Mouse (Mus musculus) forebrain, embryonic 13.5 days (tissue): ENCODE measurements at regions not wholly inside any gene's neighbourhood (a gene's known extent, or its start where the extent isn't known, plus 50 kb on each side); places are given as distances from the start of the nearest gene placed in this dataset.
A peak's percentile ranks its signal among the peaks of the same experiment; 100 is the strongest.
"Not testable (repeated sequence)": the region's sequence is repeated elsewhere in the genome, so short reads cannot be mapped to it uniquely, and the experiment has no call there.

Experiments
- ATAC-seq: fragments of 200-750 bp; cut with Nextera tagmentation; 2 replicates; pipeline ENCODE4 v1.8.0; 2017
- H3K27ac ChIP-seq: fragments of 300-500 bp; sonication (generic); 2 replicates; pipeline ENCODE4 v1.5.1; 2015; ENCODE audit warnings: inconsistent platforms, mild to moderate bottlenecking, moderate library complexity
- H3K27me3 ChIP-seq: fragments of 300-500 bp; sonication (generic); 2 replicates; pipeline ENCODE4 v1.6.1; 2015; ENCODE audit warnings: mild to moderate bottlenecking, inconsistent platforms
- H3K36me3 ChIP-seq: fragments of 300-500 bp; sonication (generic); 2 replicates; pipeline ENCODE4 v1.6.1; 2015; ENCODE audit warnings: mild to moderate bottlenecking, inconsistent platforms; ENCODE audit not compliant: poor library complexity, severe bottlenecking
- H3K4me1 ChIP-seq: fragments of 300-500 bp; sonication (generic); 2 replicates; pipeline ENCODE4 v1.6.1; 2015; ENCODE audit warnings: inconsistent platforms
- H3K4me2 ChIP-seq: fragments of 300-500 bp; sonication (generic); 2 replicates; pipeline ENCODE4 v1.6.1; 2015; ENCODE audit warnings: inconsistent platforms, mild to moderate bottlenecking, moderate library complexity
- H3K4me3 ChIP-seq: fragments of 300-500 bp; sonication (generic); 2 replicates; pipeline ENCODE4 v1.5.1; 2015; ENCODE audit warnings: mild to moderate bottlenecking, inconsistent platforms
- H3K9ac ChIP-seq: fragments of 300-500 bp; sonication (generic); 2 replicates; pipeline ENCODE4 v1.6.1; 2015; ENCODE audit warnings: mild to moderate bottlenecking, inconsistent platforms
- H3K9me3 ChIP-seq: fragments of 300-500 bp; sonication (generic); replicated peaks from 2 replicates; pipeline ENCODE4 v1.6.1; 2016; ENCODE audit warnings: inconsistent platforms
- WGBS: fragments of 180-500 bp; shearing (Covaris S2); methylation state at CpG from one replicate; pipeline ENCODE4 v1.1.7; 2015; 5-methylcytosine and 5-hydroxymethylcytosine counted together

DNA sequence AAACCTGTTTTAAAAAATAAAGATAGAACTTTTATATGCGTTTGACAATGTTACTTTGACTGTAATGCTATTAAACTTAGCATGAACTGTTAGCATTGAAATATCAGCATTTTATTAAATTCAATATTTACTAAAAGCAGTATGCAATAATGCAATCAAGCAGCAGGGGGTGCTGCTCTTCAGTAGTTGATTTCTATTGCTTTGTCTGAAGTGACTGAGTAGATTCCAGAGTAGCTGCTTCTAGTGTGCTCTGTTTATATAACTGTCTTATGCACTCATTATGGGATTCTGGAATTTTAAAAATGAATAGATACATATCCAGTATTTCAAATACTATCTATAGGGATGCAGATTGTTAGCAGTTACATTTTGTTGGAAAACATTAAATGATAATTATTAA, 146.2 kb downstream of the Gm28710 start:
- no peaks in the 10 kb centered on the region for H3K9me3 ChIP-seq
- 60% methylated on average over 1 of the region's 1 CpGs for WGBS
- ATAC-seq, result peak; percentile 77

DNA sequence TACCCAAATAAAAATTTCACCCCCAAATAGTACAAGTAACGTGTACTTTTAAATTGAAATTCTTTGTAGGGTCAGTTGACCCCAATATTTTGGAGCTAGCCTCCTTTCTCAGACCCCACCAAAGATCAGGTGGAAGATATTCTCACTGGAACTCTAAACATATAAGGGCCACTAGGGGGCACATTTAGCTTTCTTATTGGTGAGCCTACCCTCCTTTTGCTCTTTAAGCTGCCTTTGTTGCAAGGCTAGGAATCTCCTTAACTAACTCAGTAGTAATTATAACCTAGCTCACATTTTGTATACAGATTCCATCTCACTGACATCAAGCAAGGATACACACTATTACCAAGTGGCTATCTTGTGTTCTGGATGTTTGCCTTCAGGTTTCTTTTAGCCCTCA, 155.8 kb downstream of the Gm28710 start:
- Histone ChIP-seq H3K4me3 (no peak overlapping the region), H3K4me1 (no peaks in the 10 kb centered on the region), H3K27me3 (no peaks in the 10 kb centered on the region), H3K9ac (no peak overlapping the region), H3K9me3 (no peaks in the 10 kb centered on the region), H3K27ac (no peak overlapping the region), H3K36me3 (no peaks in the 10 kb centered on the region), H3K4me2 (no peak overlapping the region)
- ATAC-seq, result peak; percentile 82
- 27% methylated on average over 1 of the region's 1 CpGs for WGBS

More for the DNA sequence above, 146.2 kb downstream of the Gm28710 start:
- no peaks in the 10 kb centered on the region for H3K36me3 ChIP-seq
- H3K4me3 ChIP-seq, result no peak overlapping the region
- H3K9ac ChIP-seq, result no peak overlapping the region
- H3K4me2 ChIP-seq, result no peak overlapping the region
- H3K27me3 ChIP-seq, result no peaks in the 10 kb centered on the region
- H3K4me1 ChIP-seq, result no peaks in the 10 kb centered on the region
- H3K27ac ChIP-seq, result no peak overlapping the region

DNA sequence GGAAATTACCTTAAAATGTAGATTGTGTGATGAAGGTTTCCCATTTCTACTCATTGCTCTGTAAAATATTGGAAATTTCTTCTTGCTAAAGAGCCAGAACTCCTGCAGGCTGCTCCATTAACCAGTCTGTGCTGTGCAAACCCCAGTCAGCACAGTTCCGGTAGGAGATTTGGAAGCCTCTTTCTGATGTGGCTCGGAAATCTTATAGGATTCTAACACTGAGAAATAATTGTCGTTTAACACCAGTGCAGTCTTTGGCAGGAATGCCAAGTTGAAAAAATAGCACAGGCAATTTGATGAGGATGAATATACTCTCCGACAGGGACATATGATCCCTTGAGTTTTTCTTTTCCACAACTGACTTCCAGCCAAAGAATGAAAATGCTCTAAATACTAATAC, 176.1 kb downstream of the Gm28710 start:
- Histone ChIP-seq H3K9me3 (no peaks in the 10 kb centered on the region), H3K36me3 (no peaks in the 10 kb centered on the region), H3K4me1 (peaks cover 3% of the 10 kb centered on the region; the same call in 1 of the 2 replicates), H3K27me3 (no peaks in the 10 kb centered on the region), H3K9ac (no peak overlapping the region), H3K27ac (no peak overlapping the region), H3K4me2 (no peak overlapping the region), H3K4me3 (no peak overlapping the region)
- WGBS, result 62% methylated on average over 4 of the region's 4 CpGs
- no peak for ATAC-seq

DNA sequence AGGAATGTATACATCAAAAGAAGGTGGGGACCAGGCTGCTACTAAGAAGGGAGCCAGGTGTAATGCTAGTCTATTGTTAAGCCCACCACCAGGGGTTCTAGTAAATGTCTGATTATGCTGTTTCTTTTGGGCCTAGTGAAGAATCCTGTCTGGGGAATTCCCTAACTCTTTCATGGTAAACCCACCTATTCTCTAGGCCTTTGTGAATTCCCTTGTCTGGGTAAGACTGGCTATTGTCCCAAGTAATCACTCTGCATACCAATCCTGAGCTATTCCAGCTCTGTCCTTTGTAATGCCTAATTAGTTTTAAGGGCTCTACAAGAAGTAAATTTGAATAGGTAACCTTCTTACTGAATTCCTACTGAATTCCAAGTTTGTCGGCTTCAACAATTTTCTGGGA, 177.2 kb downstream of the Gm28710 start:
- not testable (repeated sequence) for H3K36me3 ChIP-seq, H3K4me1 ChIP-seq, H3K27me3 ChIP-seq, H3K4me2 ChIP-seq, H3K9me3 ChIP-seq, ATAC-seq, H3K4me3 ChIP-seq, H3K9ac ChIP-seq, H3K27ac ChIP-seq
- 9% methylated on average over 1 of the region's 1 CpGs for WGBS

DNA sequence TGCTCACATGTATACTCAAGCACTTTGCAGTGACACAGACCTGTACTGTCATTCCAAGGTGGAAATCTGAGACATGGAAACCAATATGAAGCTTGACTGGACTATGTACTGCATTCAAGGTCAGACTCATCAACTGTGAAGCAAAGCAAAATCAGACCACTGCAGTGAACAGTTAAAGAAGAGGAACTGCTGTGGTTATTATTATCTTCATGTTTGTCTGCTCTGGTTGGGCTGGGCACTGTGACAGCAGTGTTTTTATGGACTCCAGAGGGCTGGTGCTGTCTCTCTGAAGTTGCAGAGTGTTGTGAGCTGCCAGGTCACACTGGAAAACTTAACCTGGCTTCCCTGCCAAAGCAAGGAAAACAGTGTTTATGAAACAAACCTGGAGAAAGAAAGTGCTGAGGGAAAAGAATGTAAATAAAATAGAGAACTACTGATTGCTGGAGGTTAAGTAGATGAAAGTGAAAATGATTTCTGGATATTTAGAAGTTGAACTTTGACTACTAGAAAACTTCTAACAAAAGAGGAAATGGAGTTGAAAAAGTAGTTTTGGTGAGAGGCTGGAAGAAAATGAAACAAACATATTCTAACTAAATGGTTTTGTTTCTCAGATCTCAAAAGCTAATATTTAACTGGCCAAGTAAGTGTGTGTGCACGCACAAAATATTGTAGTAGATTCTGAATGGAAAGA, 181.7 kb downstream of the Gm28710 start:
- Histone ChIP-seq H3K4me1 (peaks cover 3% of the 10 kb centered on the region; the same call in 1 of the 2 replicates), H3K9ac (no peak overlapping the region), H3K27ac (no peak overlapping the region), H3K4me3 (no peak overlapping the region), H3K4me2 (no peak overlapping the region), H3K9me3 (no peaks in the 10 kb centered on the region), H3K27me3 (no peaks in the 10 kb centered on the region), H3K36me3 (no peaks in the 10 kb centered on the region)
- 83% methylated on average over 1 of the region's 1 CpGs for WGBS
- ATAC-seq, result no peak

DNA sequence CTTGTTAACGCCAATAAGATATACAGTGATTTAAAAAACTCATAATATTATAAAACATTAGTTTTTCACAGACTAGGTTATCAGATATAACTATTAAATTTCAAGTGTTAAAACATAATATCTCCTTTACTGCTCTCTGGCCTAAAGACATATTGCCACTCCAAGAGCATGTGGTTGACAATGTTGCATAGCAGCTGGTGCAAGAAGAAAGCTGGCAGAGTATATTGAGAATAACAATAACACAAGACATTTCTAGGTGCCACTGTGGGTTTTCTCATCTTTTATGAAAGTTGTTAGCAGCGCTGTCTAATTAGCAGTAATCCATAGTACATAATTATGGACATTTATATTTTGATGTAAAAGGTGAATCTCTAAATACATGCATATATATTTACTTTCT, 184.4 kb downstream of the Gm28710 start:
- WGBS, result 93% methylated on average over 2 of the region's 2 CpGs
- no peaks in the 10 kb centered on the region for H3K4me1 ChIP-seq
- H3K4me2 ChIP-seq, result no peak overlapping the region
- no peak for ATAC-seq
- H3K4me3 ChIP-seq, result no peak overlapping the region
- H3K9ac ChIP-seq, result no peak overlapping the region
- no peaks in the 10 kb centered on the region for H3K9me3 ChIP-seq
- no peak overlapping the region for H3K27ac ChIP-seq
- no peaks in the 10 kb centered on the region for H3K27me3 ChIP-seq
- H3K36me3 ChIP-seq, result no peaks in the 10 kb centered on the region

DNA sequence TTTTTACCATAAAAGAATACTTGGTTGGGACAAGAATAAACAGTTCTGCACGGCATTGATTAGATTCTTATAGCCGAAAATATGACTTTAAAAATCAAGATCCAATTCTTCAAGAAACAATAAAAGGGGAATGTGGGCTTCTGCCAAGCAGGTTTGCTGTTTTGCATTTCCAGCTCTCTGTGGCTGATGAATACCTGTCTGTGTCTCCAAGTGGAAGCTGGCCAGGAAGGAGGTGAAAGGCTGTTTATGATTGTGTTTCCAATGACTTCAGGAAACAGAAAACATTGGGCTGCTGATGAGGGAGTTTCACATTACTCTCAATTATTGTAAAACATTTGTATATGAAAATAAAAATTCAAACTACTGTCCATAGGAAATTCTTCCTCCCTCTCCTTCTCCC, 193.3 kb downstream of the Gm28710 start:
- Histone ChIP-seq H3K4me1 (no peaks in the 10 kb centered on the region), H3K4me2 (no peak overlapping the region), H3K36me3 (no peaks in the 10 kb centered on the region), H3K27ac (no peak overlapping the region), H3K4me3 (no peak overlapping the region), H3K27me3 (no peaks in the 10 kb centered on the region), H3K9me3 (no peaks in the 10 kb centered on the region), H3K9ac (no peak overlapping the region)
- WGBS, result 81% methylated on average over 2 of the region's 2 CpGs
- ATAC-seq, result no peak

DNA sequence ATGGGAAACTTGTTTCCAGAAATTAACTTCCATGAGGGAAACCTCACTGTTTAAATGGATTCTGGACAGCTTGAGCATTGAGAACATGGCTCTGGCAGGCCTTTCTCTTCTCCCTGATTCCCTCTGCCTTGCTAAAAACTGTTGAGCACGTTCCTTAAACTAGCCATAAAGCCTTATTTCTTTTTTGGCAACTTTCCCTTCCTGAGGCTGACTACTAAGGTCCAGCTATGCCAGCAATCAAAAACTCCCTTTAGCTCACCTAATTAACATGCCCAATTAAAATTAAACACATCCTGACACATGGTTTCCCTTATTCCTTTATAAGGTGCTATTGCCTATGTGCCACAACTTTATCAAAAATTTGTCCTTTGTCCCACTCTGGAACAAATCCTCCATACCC, 199.9 kb downstream of the Gm28710 start:
- Histone ChIP-seq H3K36me3 (no peaks in the 10 kb centered on the region), H3K9ac (no peak overlapping the region), H3K9me3 (no peaks in the 10 kb centered on the region), H3K27me3 (no peaks in the 10 kb centered on the region), H3K4me1 (no peaks in the 10 kb centered on the region), H3K4me2 (no peak overlapping the region), H3K27ac (no peak overlapping the region), H3K4me3 (no peak overlapping the region)
- 58% methylated on average over 1 of the region's 1 CpGs for WGBS
- no peak for ATAC-seq

DNA sequence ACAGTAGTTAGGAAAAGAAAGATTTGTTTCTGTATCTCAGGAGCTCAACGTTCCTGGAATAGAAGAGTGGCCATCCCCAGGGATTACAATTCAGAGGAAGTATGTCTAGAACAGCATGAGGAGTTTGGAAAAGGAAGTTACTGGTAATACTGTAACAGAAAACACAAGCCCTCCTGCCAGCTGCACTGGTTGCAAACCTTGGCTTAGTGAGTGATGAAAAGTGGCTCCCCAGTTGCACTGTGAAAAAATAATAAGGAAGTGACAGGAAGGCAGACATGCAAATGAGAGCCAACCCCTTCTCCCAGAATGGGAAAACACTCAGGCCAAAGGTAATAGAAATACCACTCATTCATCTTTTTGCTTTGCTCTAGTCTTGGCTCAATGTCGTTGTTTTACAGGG, 207.6 kb downstream of the Gm28710 start:
- no peak overlapping the region for H3K27ac ChIP-seq
- no peak overlapping the region for H3K4me2 ChIP-seq
- no peaks in the 10 kb centered on the region for H3K27me3 ChIP-seq
- no peaks in the 10 kb centered on the region for H3K36me3 ChIP-seq
- ATAC-seq, result peak; percentile 75; the same call in 1 of the 2 replicates
- H3K4me3 ChIP-seq, result no peak overlapping the region
- H3K9me3 ChIP-seq, result no peaks in the 10 kb centered on the region
- H3K4me1 ChIP-seq, result no peaks in the 10 kb centered on the region
- WGBS, result 70% methylated on average over 2 of the region's 2 CpGs
- no peak overlapping the region for H3K9ac ChIP-seq

DNA sequence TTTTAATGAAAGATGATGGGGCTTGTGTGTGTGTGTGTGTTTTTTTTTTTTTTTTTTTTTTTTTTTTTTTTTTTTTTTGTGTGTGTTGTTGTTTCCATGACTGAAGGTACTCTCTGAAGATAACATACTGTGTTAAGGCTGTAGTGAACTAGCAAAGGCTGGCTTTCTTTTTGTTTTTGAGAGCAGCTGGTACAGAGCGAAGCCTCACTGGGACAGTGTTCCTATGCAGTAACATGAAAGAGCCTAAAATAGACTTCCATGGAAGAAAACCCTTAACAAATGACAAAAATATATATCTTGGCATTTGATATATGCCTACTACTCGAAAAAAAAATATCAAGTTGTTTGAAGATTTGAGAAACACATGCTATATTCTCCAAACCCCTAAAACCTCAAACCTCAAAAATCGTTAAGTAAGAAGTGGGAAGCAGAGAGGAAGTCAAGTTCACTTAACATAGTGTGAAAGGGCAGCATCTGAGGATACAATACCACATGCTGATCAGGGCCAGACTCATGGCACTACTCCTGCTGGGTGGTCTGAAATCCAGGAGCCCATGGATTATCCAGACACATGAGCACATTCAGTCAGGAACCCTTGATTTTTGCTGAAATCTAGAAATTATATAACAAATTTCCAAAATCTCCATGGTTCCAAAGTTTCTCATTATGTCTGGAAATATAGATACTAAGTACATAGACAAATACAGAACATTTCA, 215.4 kb downstream of the Gm28710 start:
- no peak overlapping the region for H3K4me3 ChIP-seq
- no peak overlapping the region for H3K27ac ChIP-seq
- no peaks in the 10 kb centered on the region for H3K27me3 ChIP-seq
- no peak overlapping the region for H3K9ac ChIP-seq
- H3K9me3 ChIP-seq, result no peaks in the 10 kb centered on the region
- ATAC-seq, result no peak
- 69% methylated on average over 3 of the region's 3 CpGs for WGBS
- no peaks in the 10 kb centered on the region for H3K4me1 ChIP-seq
- no peak overlapping the region for H3K4me2 ChIP-seq
- H3K36me3 ChIP-seq, result no peaks in the 10 kb centered on the region

DNA sequence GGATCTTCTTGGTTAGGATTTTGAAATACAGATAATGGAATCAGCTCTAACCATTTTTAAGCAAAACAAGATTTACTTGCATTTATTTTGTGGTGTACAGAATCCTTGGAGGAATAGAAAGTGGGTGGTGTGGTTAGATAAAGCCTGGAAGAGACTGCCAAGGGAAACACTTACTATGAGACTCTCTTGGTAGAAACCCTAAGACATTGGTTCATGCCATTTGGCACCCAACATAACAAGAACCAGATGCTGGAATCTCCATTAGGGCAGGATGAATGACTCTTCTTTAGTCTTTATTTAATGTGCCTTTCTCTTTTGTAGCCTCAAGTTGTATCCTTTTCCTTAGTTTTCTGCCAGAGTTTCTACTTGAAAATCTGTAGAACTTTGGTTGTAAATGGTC, 230.0 kb downstream of the Gm28710 start:
- Histone ChIP-seq H3K4me2 (no peak overlapping the region), H3K9me3 (no peaks in the 10 kb centered on the region), H3K4me1 (no peaks in the 10 kb centered on the region), H3K9ac (no peak overlapping the region), H3K27me3 (no peaks in the 10 kb centered on the region), H3K36me3 (no peaks in the 10 kb centered on the region), H3K4me3 (no peak overlapping the region), H3K27ac (no peak overlapping the region)
- no peak for ATAC-seq

DNA sequence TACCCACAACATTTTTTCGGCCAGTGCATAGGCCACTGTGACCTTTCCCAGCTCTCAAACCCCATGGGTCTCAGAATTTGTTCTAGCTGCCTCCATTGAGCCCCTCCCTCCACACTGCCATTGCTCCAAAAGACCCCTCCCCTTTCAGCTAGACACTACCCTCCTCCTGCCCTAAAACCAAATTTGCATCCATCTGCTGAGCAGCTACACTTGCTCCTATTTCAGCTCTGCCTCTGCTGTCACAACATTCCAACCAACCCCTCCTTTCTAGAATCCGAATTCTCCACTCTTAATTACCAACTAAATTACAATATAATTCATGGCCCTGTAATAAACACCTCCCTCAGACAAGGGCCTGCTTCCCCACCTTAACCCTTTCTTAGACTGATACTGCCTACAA, 262.3 kb downstream of the Gm28710 start:
- WGBS, result 58% methylated on average over 2 of the region's 2 CpGs
- no peak overlapping the region for H3K27ac ChIP-seq

DNA sequence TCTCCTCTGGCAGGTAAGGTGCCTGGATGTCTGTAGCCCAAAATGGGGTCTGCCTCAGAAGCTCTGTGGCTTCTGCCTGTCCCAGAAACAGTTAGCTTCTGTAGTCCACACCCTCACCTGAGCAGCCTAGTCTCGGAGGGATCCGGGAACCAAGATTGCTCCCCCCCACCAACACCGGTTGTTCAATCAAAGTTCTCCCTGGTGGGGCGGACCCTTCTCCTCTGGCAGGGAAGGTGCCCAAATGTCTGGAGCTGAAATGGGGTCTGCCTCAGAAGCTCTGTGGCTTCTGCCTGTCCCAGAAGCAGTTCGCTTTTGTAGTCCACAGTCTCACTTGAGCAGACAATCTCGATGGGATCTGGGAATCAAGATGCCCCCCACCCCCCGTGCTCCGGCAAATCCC, 273.0 kb downstream of the Gm28710 start:
- no peak for ATAC-seq
- 95% methylated on average over 8 of the region's 8 CpGs for WGBS
- Histone ChIP-seq H3K27ac (no peak overlapping the region), H3K9ac (no peak overlapping the region), H3K27me3 (no peaks in the 10 kb centered on the region), H3K4me1 (no peaks in the 10 kb centered on the region), H3K4me3 (no peak overlapping the region), H3K4me2 (no peak overlapping the region), H3K9me3 (no peaks in the 10 kb centered on the region), H3K36me3 (no peaks in the 10 kb centered on the region)

More for the DNA sequence above, 262.3 kb downstream of the Gm28710 start:
- Histone ChIP-seq H3K36me3 (no peaks in the 10 kb centered on the region), H3K4me3 (no peak overlapping the region), H3K4me2 (no peak overlapping the region), H3K4me1 (no peaks in the 10 kb centered on the region), H3K27me3 (no peaks in the 10 kb centered on the region), H3K9me3 (no peaks in the 10 kb centered on the region), H3K9ac (no peak overlapping the region)
- ATAC-seq, result peak; percentile 61
